Mouse (Mus musculus) liver, postnatal 0 days (tissue): ENCODE data around the gene Setd5.

ENCODE experiments used
- CTCF ChIP-seq: sonication (generic); IDR thresholded peaks from 2 replicates; pipeline ENCODE4 v1.5.1; 2016; ENCODE audit warnings: antibody characterized with exemption, low read depth
- EP300 ChIP-seq: IDR thresholded peaks from 2 replicates; pipeline ENCODE4 v1.6.1; 2016; ENCODE audit warnings: antibody characterized with exemption, low read depth, mild to moderate bottlenecking

GRCm38 (mm10) chr6:113045575-113045974, 31.6 kb upstream of the Setd5 start:
- TF ChIP-seq CTCF = no peak
- no peak for TF ChIP-seq EP300
